Mouse (Mus musculus) cerebellum, adult 2 months (tissue): ENCODE measurements at regions not wholly inside any gene's neighbourhood (a gene's known extent, or its start where the extent isn't known, plus 50 kb on each side); places are given as distances from the start of the nearest gene placed in this dataset.

Source experiments
- CTCF ChIP-seq: fragments of 200-500 bp; IDR thresholded peaks from 2 replicates; pipeline ENCODE4 v1.5.1; 2011; ENCODE audit warnings: low read depth, mild to moderate bottlenecking, control low read depth, low read length, moderate library complexity, borderline replicate concordance; ENCODE audit not compliant: insufficient read depth
- POLR2A ChIP-seq: fragments of 200-500 bp; IDR thresholded peaks from 2 replicates; pipeline ENCODE4 v1.6.1; 2011; ENCODE audit warnings: low read length, control low read depth, borderline replicate concordance; ENCODE audit not compliant: insufficient read depth

DNA sequence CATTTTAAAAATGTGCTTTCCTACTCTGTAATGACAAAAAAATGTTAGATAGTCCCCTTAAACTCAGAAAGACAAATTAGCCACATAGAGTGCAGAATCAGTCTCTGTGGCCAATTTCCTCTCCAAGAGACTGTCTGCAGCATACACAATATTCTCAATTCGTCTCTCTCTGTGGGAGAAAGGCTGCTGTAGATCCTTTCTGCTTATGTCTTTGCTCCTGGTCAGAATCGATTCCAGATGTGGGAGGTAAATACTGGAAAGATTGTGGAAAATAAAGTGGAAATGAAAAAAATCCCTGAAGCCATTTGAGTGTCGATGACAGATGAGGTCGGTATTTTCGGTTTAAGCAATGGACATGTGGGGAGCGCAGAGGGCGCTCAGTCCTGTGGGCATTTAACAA, 265.8 kb upstream of the Mpped2 start:
- TF ChIP-seq POLR2A (no peak), CTCF (no peak)
